Mouse (Mus musculus): ENCODE data around the gene Erc1. TPM values are rescaled to one million over a fixed set of nuclear protein-coding genes. Genes with fewer than 3 reads are reported as not detected.
"Not testable (repeated sequence)": the region's sequence is repeated elsewhere in the genome, so short reads cannot be mapped to it uniquely, and the experiment has no call there.

Gene Erc1
- polyA plus RNA-seq, 1 experiment from 2014 or later, result 38.1 TPM

DNA sequence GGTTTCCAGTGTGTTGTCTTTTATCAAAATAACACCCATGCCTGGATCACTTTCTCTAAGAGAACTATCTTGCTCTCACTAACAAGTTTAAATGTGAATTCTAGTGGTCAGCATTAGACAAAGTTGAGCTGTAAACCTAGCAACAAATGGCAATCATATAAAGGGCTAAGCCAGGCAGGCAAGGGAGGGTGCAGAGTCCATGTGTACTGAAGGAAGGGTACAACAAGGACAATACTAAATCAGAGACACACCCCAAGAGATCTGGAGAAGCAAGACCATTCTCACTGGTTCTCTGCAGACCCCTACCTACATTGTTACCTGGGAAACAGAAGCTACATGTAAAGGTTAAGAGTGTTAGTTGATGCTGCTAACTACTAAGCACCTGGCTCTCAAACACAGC is 161.5 kb downstream of the Erc1 start:
- Histone ChIP-seq H3K9ac (no peak overlapping the region), H3K9me3 (no peaks in the 10 kb centered on the region), H3K4me1 (replicated peaks) (no peaks in the 10 kb centered on the region), H3K27ac (replicated peaks) (no peak overlapping the region), H3K4me3 (no peak overlapping the region), H3K4me2 (no peak overlapping the region), H3K27me3 (no peaks in the 10 kb centered on the region), H3K36me3 (peaks cover 19% of the 10 kb centered on the region)
- no peak for ATAC-seq (ENCODE audit: low read depth)

- no peaks in the 10 kb centered on the region for H3K27me3 ChIP-seq
- peaks cover 4% of the 10 kb centered on the region; the same call in 1 of the 2 replicates for H3K36me3 ChIP-seq
- H3K9ac ChIP-seq, result no peak overlapping the region
- no peak for ATAC-seq (ENCODE audit: low read depth)
- no peaks in the 10 kb centered on the region for H3K4me1 ChIP-seq (replicated peaks)
- H3K4me3 ChIP-seq, result no peak overlapping the region
- 89% methylated on average over 2 of the region's 2 CpGs for WGBS
- no peak overlapping the region for H3K4me2 ChIP-seq
- H3K27ac ChIP-seq (replicated peaks), result no peak overlapping the region
- H3K9me3 ChIP-seq, result 0 out of 2 replicates have a peak, but pooled peaks cover 3% of the 10 kb centered on the region
Observed at GRCm38 (mm10) chr6:119680746-119681145, 167.2 kb downstream of the Erc1 start.

- H3K9ac ChIP-seq, result no peak overlapping the region
- 89% methylated on average over 7 of the region's 7 CpGs for WGBS
- no peaks in the 10 kb centered on the region for H3K27me3 ChIP-seq
- ATAC-seq (ENCODE audit: low read depth), result no peak
- H3K36me3 ChIP-seq, result no peaks in the 10 kb centered on the region
- peaks cover 9% of the 10 kb centered on the region; the same call in 1 of the 2 replicates for H3K4me1 ChIP-seq (replicated peaks)
- 0 out of 2 replicates have a peak, but pooled peaks cover 3% of the 10 kb centered on the region for H3K9me3 ChIP-seq
- H3K27ac ChIP-seq (replicated peaks), result no peak overlapping the region
- H3K4me3 ChIP-seq, result no peak overlapping the region
- H3K4me2 ChIP-seq, result no peak overlapping the region
Observed at GRCm38 (mm10) chr6:119674811-119675209, 173.2 kb downstream of the Erc1 start.

- Histone ChIP-seq H3K4me1 (replicated peaks) (peaks cover 9% of the 10 kb centered on the region; the same call in 1 of the 2 replicates), H3K36me3 (no peaks in the 10 kb centered on the region), H3K9me3 (0 out of 2 replicates have a peak, but pooled peaks cover 3% of the 10 kb centered on the region), H3K4me2 (no peak overlapping the region), H3K27me3 (no peaks in the 10 kb centered on the region), H3K4me3 (no peak overlapping the region), H3K9ac (no peak overlapping the region), H3K27ac (replicated peaks) (0 out of 2 replicates have a peak overlapping the region, but pooled peaks have one; percentile 42)
- peak; percentile 53; the same call in 1 of the 2 replicates for ATAC-seq (ENCODE audit: low read depth)
- 58% methylated on average over 5 of the region's 5 CpGs for WGBS
Observed at GRCm38 (mm10) chr6:119674201-119674810, 173.7 kb downstream of the Erc1 start.

- peaks cover 9% of the 10 kb centered on the region; the same call in 1 of the 2 replicates for H3K4me1 ChIP-seq (replicated peaks)
Observed at GRCm38 (mm10) chr6:119669746-119670145, 178.2 kb downstream of the Erc1 start.

DNA sequence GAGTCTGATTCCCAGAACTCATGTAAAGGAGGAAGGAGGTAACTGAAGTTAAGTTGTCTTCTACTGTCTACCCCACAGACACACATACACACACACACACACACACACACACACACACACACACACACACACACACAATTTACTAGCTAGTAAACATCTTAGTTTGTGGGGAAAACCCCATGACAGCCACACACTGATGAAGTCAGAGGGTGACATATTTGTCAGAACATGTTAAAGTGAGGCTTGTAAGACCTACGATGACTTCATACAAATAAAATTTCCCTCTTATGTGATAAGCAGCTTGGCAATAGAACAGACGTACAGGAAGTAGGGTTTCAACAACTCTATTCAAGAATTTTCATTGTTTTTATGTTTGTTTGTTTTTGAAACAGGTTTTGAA is 185.0 kb downstream of the Erc1 start:
- no peak overlapping the region for H3K4me2 ChIP-seq
- no peaks in the 10 kb centered on the region for H3K4me1 ChIP-seq (replicated peaks)
- H3K4me3 ChIP-seq, result no peak overlapping the region
- no peaks in the 10 kb centered on the region for H3K9me3 ChIP-seq
- WGBS, result 86% methylated on average over 2 of the region's 2 CpGs
- H3K27ac ChIP-seq (replicated peaks), result no peak overlapping the region
- H3K27me3 ChIP-seq, result no peaks in the 10 kb centered on the region
- no peak for ATAC-seq (ENCODE audit: low read depth)
- H3K9ac ChIP-seq, result no peak overlapping the region
- H3K36me3 ChIP-seq, result no peaks in the 10 kb centered on the region

More at GRCm38 (mm10) chr6:119669746-119670145, 178.2 kb downstream of the Erc1 start:
- no peak overlapping the region for H3K9ac ChIP-seq
- WGBS, result 68% methylated on average over 3 of the region's 3 CpGs
- ATAC-seq (ENCODE audit: low read depth), result no peak
- H3K4me2 ChIP-seq, result no peak overlapping the region
- H3K36me3 ChIP-seq, result no peaks in the 10 kb centered on the region
- H3K4me3 ChIP-seq, result no peak overlapping the region
- H3K27ac ChIP-seq (replicated peaks), result no peak overlapping the region
- no peaks in the 10 kb centered on the region for H3K9me3 ChIP-seq
- H3K27me3 ChIP-seq, result no peaks in the 10 kb centered on the region

GRCm38 (mm10) chr6:119661081-119661493 is 186.9 kb downstream of the Erc1 start:
- Histone ChIP-seq H3K4me2 (no peak overlapping the region), H3K27ac (replicated peaks) (no peak overlapping the region), H3K4me3 (no peak overlapping the region), H3K27me3 (no peaks in the 10 kb centered on the region), H3K4me1 (replicated peaks) (no peaks in the 10 kb centered on the region), H3K9ac (no peak overlapping the region), H3K36me3 (no peaks in the 10 kb centered on the region), H3K9me3 (no peaks in the 10 kb centered on the region)
- 78% methylated on average over 3 of the region's 3 CpGs for WGBS
- no peak for ATAC-seq (ENCODE audit: low read depth)

GRCm38 (mm10) chr6:119658441-119658840 is 189.5 kb downstream of the Erc1 start:
- ATAC-seq (ENCODE audit: low read depth), result no peak
- Histone ChIP-seq H3K27ac (replicated peaks) (no peak overlapping the region), H3K4me2 (no peak overlapping the region), H3K4me1 (replicated peaks) (no peaks in the 10 kb centered on the region), H3K4me3 (no peak overlapping the region), H3K9me3 (no peaks in the 10 kb centered on the region), H3K9ac (no peak overlapping the region), H3K36me3 (no peaks in the 10 kb centered on the region), H3K27me3 (no peaks in the 10 kb centered on the region)
- WGBS, result 93% methylated on average over 2 of the region's 2 CpGs

DNA sequence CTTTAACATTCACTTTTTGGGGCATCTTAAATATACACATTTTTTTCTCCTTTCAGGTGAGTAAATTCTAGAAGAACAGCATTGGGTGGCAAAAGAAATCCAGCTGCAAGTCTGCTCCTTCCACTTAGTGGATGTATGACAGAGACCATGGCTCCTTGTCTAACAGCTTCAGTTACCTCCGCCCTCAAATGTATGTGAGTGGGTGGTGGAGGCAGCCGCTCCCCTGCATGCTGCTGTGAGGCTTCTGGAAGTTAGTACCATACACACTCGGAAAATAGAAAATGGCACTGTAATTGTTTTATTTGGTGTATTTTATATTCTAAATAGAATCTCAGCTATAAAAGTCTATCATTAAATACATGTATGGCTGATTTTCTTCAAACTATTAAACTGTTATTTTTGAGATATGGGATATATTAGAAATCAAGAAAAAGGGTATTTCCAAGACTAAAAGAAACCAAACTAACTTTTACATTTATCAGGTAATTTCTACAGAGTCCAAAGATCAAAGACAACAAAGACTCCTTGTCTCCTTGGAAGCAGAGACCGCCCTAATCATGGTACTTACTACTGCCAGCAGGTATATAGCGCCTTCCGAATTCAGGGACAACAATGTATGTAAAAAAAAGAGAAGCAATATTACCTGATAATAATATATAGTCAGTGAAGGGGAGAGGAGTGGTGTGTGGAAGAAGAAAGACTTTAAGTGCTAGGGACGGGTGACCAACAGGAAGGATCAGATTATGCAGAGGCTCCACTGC is 190.4 kb downstream of the Erc1 start:
- WGBS, result 91% methylated on average over 7 of the region's 7 CpGs
- no peak overlapping the region for H3K4me3 ChIP-seq

DNA sequence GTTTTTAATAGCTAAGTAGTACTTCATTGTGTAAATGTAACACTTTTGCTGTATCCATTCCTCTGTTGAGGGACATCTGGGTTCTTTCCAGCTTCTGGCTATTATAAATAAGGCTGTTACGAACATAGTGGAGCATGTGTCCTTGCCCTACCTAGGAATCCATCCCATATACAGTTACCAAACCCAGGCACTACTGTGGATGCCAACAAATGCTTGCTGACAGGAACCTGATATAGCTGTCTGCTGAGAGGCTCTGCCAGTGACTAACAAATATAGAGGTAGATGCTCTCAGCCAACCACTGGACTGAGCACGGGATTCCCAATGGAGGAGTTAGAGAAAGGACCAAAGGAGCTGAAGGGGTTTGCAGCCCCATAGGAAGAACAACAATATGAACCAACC is 193.2 kb downstream of the Erc1 start:
- H3K4me3 ChIP-seq; H3K4me2 ChIP-seq; ATAC-seq (ENCODE audit: low read depth); H3K36me3 ChIP-seq; H3K27me3 ChIP-seq; H3K27ac ChIP-seq (replicated peaks); H3K4me1 ChIP-seq (replicated peaks); H3K9ac ChIP-seq; H3K9me3 ChIP-seq: not testable (repeated sequence)
- 91% methylated on average over 2 of the region's 2 CpGs for WGBS

More for the DNA sequence above, 190.4 kb downstream of the Erc1 start:
- Histone ChIP-seq H3K27me3 (no peaks in the 10 kb centered on the region), H3K36me3 (no peaks in the 10 kb centered on the region), H3K4me2 (no peak overlapping the region), H3K27ac (replicated peaks) (no peak overlapping the region), H3K4me1 (replicated peaks) (no peaks in the 10 kb centered on the region), H3K9me3 (no peaks in the 10 kb centered on the region), H3K9ac (no peak overlapping the region)
- ATAC-seq (ENCODE audit: low read depth), result no peak

DNA sequence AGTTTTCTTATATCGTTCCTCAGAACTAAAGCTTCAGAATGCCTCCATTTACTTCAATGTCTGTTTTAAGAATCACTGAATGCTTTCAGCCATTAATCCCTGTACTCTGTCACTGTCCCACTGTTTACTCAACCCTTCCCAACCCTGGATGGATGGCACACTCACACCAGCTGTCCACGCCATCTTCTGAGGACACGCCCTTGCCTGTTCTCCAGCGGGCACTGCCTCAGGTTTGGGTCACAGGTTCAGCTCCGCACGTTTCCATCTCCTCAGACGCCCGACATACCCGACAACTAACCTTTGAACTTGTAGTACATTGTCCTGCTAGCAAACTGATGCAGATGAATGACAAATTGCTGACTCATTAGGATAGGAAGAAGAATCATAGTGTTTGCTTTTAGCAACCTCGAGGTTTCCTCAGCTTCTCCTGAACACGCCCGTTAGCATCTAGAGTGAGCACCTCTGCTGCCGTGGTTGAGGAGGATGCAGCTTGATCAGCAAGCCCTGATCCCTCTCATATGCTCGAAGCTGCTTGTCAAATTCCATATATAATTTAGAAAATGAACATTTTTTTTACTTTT is 204.0 kb downstream of the Erc1 start:
- Histone ChIP-seq H3K9ac (no peak overlapping the region), H3K4me2 (no peak overlapping the region), H3K27ac (replicated peaks) (no peak overlapping the region), H3K9me3 (no peaks in the 10 kb centered on the region), H3K4me1 (replicated peaks) (peaks cover 6% of the 10 kb centered on the region; the same call in 1 of the 2 replicates), H3K36me3 (no peaks in the 10 kb centered on the region), H3K4me3 (no peak overlapping the region), H3K27me3 (no peaks in the 10 kb centered on the region)
- 69% methylated on average over 14 of the region's 14 CpGs for WGBS
- ATAC-seq (ENCODE audit: low read depth), result no peak

- Histone ChIP-seq H3K4me1 (replicated peaks) (peaks cover 6% of the 10 kb centered on the region; the same call in 1 of the 2 replicates), H3K9ac (no peak overlapping the region), H3K36me3 (no peaks in the 10 kb centered on the region), H3K4me2 (no peak overlapping the region), H3K4me3 (no peak overlapping the region), H3K9me3 (no peaks in the 10 kb centered on the region), H3K27ac (replicated peaks) (no peak overlapping the region), H3K27me3 (no peaks in the 10 kb centered on the region)
- 92% methylated on average over 7 of the region's 7 CpGs for WGBS
- no peak for ATAC-seq (ENCODE audit: low read depth)
Observed at GRCm38 (mm10) chr6:119643178-119643728, 204.7 kb downstream of the Erc1 start.
